11 mouse cellular contexts compared by ENCODE assay signal in the genomic region with DNA sequence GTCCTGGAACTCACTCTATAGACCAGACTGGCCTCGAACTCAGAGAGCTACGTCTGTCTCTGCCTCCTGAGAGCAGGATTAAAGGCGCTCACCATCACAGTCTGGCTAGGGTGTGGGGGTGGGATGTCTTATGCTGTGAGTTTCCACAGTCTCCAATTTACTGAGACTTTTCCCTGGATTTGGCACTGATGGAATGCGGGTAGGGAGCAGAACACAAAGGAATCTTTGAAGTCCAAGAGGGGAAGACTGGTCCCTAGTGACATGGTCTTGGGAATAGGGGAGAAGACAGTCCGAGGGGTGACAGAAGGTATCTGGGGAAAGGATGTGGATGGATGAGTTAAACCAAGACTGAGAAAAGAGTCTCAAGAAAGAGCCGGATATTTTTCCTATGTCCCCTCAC. TPM values are rescaled to one million over a fixed set of nuclear protein-coding genes. Genes with fewer than 3 reads are reported as not detected.
A peak's percentile ranks its signal among the peaks of the same experiment; 100 is the strongest.
DNase-seq lines count a peak whose midpoint lies in the region; ATAC-seq and TF ChIP-seq lines count a peak whose summit lies in the region.
"Had no signal": no experiment of that assay in that cellular context is flagged by ENCODE, and none has a peak within 500 bp of the region (broad histone marks: within the 10 kb centered on the region; RNA-seq: fewer than 3 reads in every experiment).

No protein-coding gene starts in this region.

- intact Hi-C loops in left cerebral cortex, adult 2 months (cut with DNase I), result no loop called here

- no peak for ATAC-seq in embryonic facial prominence, embryonic 14.5 days (ENCODE audit: low read depth)
- ATAC-seq in forebrain, postnatal 0 days, result no peak
- no peak for ATAC-seq in midbrain, embryonic 15.5 days (replicated peaks)
- no peak for ATAC-seq in megakaryocyte, adult 5-6 weeks (ENCODE audit: poor library complexity, severe bottlenecking)

- no peaks in the 10 kb centered on the region for H3K36me3 ChIP-seq in embryonic facial prominence, embryonic 14.5 days (ENCODE audit: control insufficient read depth, insufficient read depth, low read length)
- no peaks in the 10 kb centered on the region for H3K36me3 ChIP-seq in forebrain, postnatal 0 days (ENCODE audit: insufficient read depth)
- H3K36me3 ChIP-seq in midbrain, embryonic 15.5 days (replicated peaks), result no peaks in the 10 kb centered on the region
- H3K36me3 ChIP-seq: heart, embryonic 15.5 days had no signal

- WGBS in embryonic facial prominence, embryonic 14.5 days, result 33% methylated on average over 6 of the region's 6 CpGs
- WGBS in forebrain, postnatal 0 days, result 27% methylated on average over 6 of the region's 6 CpGs
- WGBS in midbrain, embryonic 15.5 days, result 40% methylated on average over 6 of the region's 6 CpGs

- H3K27ac ChIP-seq in left cerebral cortex, adult 2 months, result no peak overlapping the region; the same call in 1 of the 2 replicates
- no peak overlapping the region for H3K27ac ChIP-seq in embryonic facial prominence, embryonic 14.5 days (replicated peaks; ENCODE audit: low read depth, low read length)
- H3K27ac ChIP-seq in forebrain, postnatal 0 days (ENCODE audit: low read depth, low read length), result no peak overlapping the region
- H3K27ac ChIP-seq in midbrain, embryonic 15.5 days, result no peak overlapping the region
- H3K27ac ChIP-seq: heart, embryonic 15.5 days had no signal

- peaks cover 59% of the 10 kb centered on the region for H3K27me3 ChIP-seq in embryonic facial prominence, embryonic 14.5 days (replicated peaks; ENCODE audit: control insufficient read depth, insufficient read depth, low read length)
- H3K27me3 ChIP-seq in forebrain, postnatal 0 days (ENCODE audit: insufficient read depth, low read length), result peaks cover 11% of the 10 kb centered on the region
- peaks cover 13% of the 10 kb centered on the region; the same call in 1 of the 2 replicates for H3K27me3 ChIP-seq in midbrain, embryonic 15.5 days (replicated peaks)

- no peak overlapping the region for H3K9ac ChIP-seq in embryonic facial prominence, embryonic 14.5 days (ENCODE audit: low read depth, low read length)
- H3K9ac ChIP-seq in forebrain, postnatal 0 days, result peak overlapping the region; percentile 57; the same call in 1 of the 2 replicates
- peak overlapping the region; percentile 41 for H3K9ac ChIP-seq in midbrain, embryonic 15.5 days
- H3K9ac ChIP-seq: heart, embryonic 15.5 days had no signal

- H3K4me1 ChIP-seq in embryonic facial prominence, embryonic 14.5 days (ENCODE audit: control insufficient read depth, insufficient read depth, low read length), result peaks cover 16% of the 10 kb centered on the region
- peaks cover 18% of the 10 kb centered on the region; the same call in 1 of the 2 replicates for H3K4me1 ChIP-seq in forebrain, postnatal 0 days (ENCODE audit: insufficient read depth)
- H3K4me1 ChIP-seq in midbrain, embryonic 15.5 days, result peaks cover 52% of the 10 kb centered on the region

- H3K9me3 ChIP-seq in embryonic facial prominence, embryonic 14.5 days (ENCODE audit: control insufficient read depth, low read length), result no peaks in the 10 kb centered on the region
- H3K9me3 ChIP-seq in forebrain, postnatal 0 days (ENCODE audit: low read length), result no peaks in the 10 kb centered on the region
- H3K9me3 ChIP-seq in midbrain, embryonic 15.5 days, result no peaks in the 10 kb centered on the region
- H3K9me3 ChIP-seq: heart, embryonic 15.5 days had no signal

- no peak for DNase-seq in left cerebral cortex, adult 2 months (ENCODE audit: extremely low spot score in 1 of 2, low spot score in 2 of 2)
- no peak for DNase-seq in left cerebral cortex, adult 9 months (ENCODE audit: low spot score in 2 of 2)
- no peak for DNase-seq in embryonic facial prominence, embryonic 14.5 days (ENCODE audit: low spot score)
- DNase-seq in forebrain, postnatal 0 days, result peak; percentile 5
- DNase-seq in adipocyte (ENCODE audit: low spot score), result no peak
- DNase-seq in urinary bladder, postnatal 4 days (ENCODE audit: low spot score in 2 of 2), result no peak
- DNase-seq: kidney, adult 8-10 months had no signal

- H3K4me3 ChIP-seq in left cerebral cortex, adult 2 months, result peak overlapping the region; percentile 50
- H3K4me3 ChIP-seq in embryonic facial prominence, embryonic 14.5 days (ENCODE audit: low read depth, low read length), result no peak overlapping the region
- H3K4me3 ChIP-seq in forebrain, postnatal 0 days (ENCODE audit: low read depth, low read length), result peak overlapping the region; percentile 50
- H3K4me3 ChIP-seq in midbrain, embryonic 15.5 days, result peak overlapping the region; percentile 75

- no peak for TF ChIP-seq CTCF in left cerebral cortex, adult 2 months (IDR thresholded peaks at IDR 0.05)
- no peak for TF ChIP-seq CTCF in forebrain, postnatal 0 days (IDR thresholded peaks at IDR 0.05; ENCODE audit: low read depth)

- H3K4me2 ChIP-seq in embryonic facial prominence, embryonic 14.5 days (ENCODE audit: low read depth, low read length), result 0 out of 2 replicates have a peak overlapping the region, but pooled peaks have one; percentile 98
- H3K4me2 ChIP-seq in forebrain, postnatal 0 days (ENCODE audit: low read depth), result peak overlapping the region; percentile 97
- peak overlapping the region; percentile 97 for H3K4me2 ChIP-seq in midbrain, embryonic 15.5 days

RNA-seq across cellular contexts. Expression of a gene that starts 2.8 kb away (rescaled TPM):
- 100 to 1,000 TPM; 114 to 122 TPM for total RNA-seq in left cerebral cortex, adult 2 months (2021)
- 0.49 and 0.67 TPM in 2 replicates for polyA plus RNA-seq in embryonic facial prominence, embryonic 14.5 days (2014; fragmentation: Nextera tagmentation; extraction: Ambion mirVana)
- total RNA-seq in forebrain, postnatal 0 days (2014; rRNA removed), result 6.0 and 8.6 TPM in 2 replicates
- 4.2 and 5.2 TPM in 2 replicates for polyA plus RNA-seq in forebrain, postnatal 0 days (2015; fragmentation: Nextera tagmentation; extraction: Ambion mirVana)
- 5.8 and 8.0 TPM in 2 replicates for polyA plus RNA-seq in midbrain, embryonic 15.5 days (2015; fragmentation: Nextera tagmentation; extraction: Ambion mirVana)
- 0.41 and 0.67 TPM in 2 replicates for total RNA-seq in megakaryocyte, adult 5-6 weeks (2015)
- not detected in 2 replicates for total RNA-seq in megakaryocyte, adult 5-6 weeks (2017)

RNA-seq across cellular contexts. Expression of a gene that starts 15.5 kb away (rescaled TPM):
- under 1 TPM in 1 of 2 experiments, not detected in 1; 0.29 TPM for total RNA-seq in left cerebral cortex, adult 2 months (2021)
- polyA plus RNA-seq in embryonic facial prominence, embryonic 14.5 days (2014; fragmentation: Nextera tagmentation; extraction: Ambion mirVana), result 1.7 and 2.8 TPM in 2 replicates
- total RNA-seq in forebrain, postnatal 0 days (2014; rRNA removed), result 0.08 and 0.24 TPM in 2 replicates
- 0.35 and 0.71 TPM in 2 replicates for polyA plus RNA-seq in forebrain, postnatal 0 days (2015; fragmentation: Nextera tagmentation; extraction: Ambion mirVana)
- 1.1 and 1.4 TPM in 2 replicates for polyA plus RNA-seq in midbrain, embryonic 15.5 days (2015; fragmentation: Nextera tagmentation; extraction: Ambion mirVana)
- total RNA-seq in megakaryocyte, adult 5-6 weeks (2015), result 473 and 485 TPM in 2 replicates
- 207 and 235 TPM in 2 replicates for total RNA-seq in megakaryocyte, adult 5-6 weeks (2017)
- total RNA-seq: left cerebral cortex, adult 8-10 months had no signal

RNA-seq across cellular contexts. Expression of a gene that starts 33.9 kb away (rescaled TPM):
- total RNA-seq in left cerebral cortex, adult 2 months (2021), result 10 to 100 TPM; 78.4 to 82.5 TPM
- polyA plus RNA-seq in embryonic facial prominence, embryonic 14.5 days (2014; fragmentation: Nextera tagmentation; extraction: Ambion mirVana), result 60.8 and 64.5 TPM in 2 replicates
- 44.1 and 45.9 TPM in 2 replicates for total RNA-seq in forebrain, postnatal 0 days (2014; rRNA removed)
- 49.9 and 51.1 TPM in 2 replicates for polyA plus RNA-seq in forebrain, postnatal 0 days (2015; fragmentation: Nextera tagmentation; extraction: Ambion mirVana)
- 61.1 and 66.6 TPM in 2 replicates for polyA plus RNA-seq in midbrain, embryonic 15.5 days (2015; fragmentation: Nextera tagmentation; extraction: Ambion mirVana)
- 47.4 and 51.5 TPM in 2 replicates for total RNA-seq in megakaryocyte, adult 5-6 weeks (2015)
- 50.7 and 70.7 TPM in 2 replicates for total RNA-seq in megakaryocyte, adult 5-6 weeks (2017)

RNA-seq across cellular contexts. Expression of a gene that starts 39.0 kb away (rescaled TPM):
- total RNA-seq in left cerebral cortex, adult 2 months (2021), result 1 to 10 TPM; 8.8 to 9.4 TPM
- 57.9 and 64.1 TPM in 2 replicates for polyA plus RNA-seq in embryonic facial prominence, embryonic 14.5 days (2014; fragmentation: Nextera tagmentation; extraction: Ambion mirVana)
- 14.1 and 16.2 TPM in 2 replicates for total RNA-seq in forebrain, postnatal 0 days (2014; rRNA removed)
- 14.2 and 14.3 TPM in 2 replicates for polyA plus RNA-seq in forebrain, postnatal 0 days (2015; fragmentation: Nextera tagmentation; extraction: Ambion mirVana)
- polyA plus RNA-seq in midbrain, embryonic 15.5 days (2015; fragmentation: Nextera tagmentation; extraction: Ambion mirVana), result 23.8 and 25.3 TPM in 2 replicates
- total RNA-seq in megakaryocyte, adult 5-6 weeks (2015), result 36.1 and 44.3 TPM in 2 replicates
- 39.4 and 48.4 TPM in 2 replicates for total RNA-seq in megakaryocyte, adult 5-6 weeks (2017)

RNA-seq across cellular contexts. Expression of a gene that starts 55.8 kb away (rescaled TPM):
- under 1 TPM in 1 of 2 experiments, not detected in 1; 0.20 TPM for total RNA-seq in left cerebral cortex, adult 2 months (2021)
- polyA plus RNA-seq in embryonic facial prominence, embryonic 14.5 days (2014; fragmentation: Nextera tagmentation; extraction: Ambion mirVana), result 0.26 and 0.35 TPM in 2 replicates
- total RNA-seq in forebrain, postnatal 0 days (2014; rRNA removed), result 0.05 TPM in 1 of 2 replicates, not detected in the other
- polyA plus RNA-seq in forebrain, postnatal 0 days (2015; fragmentation: Nextera tagmentation; extraction: Ambion mirVana), result not detected in 2 replicates
- polyA plus RNA-seq in midbrain, embryonic 15.5 days (2015; fragmentation: Nextera tagmentation; extraction: Ambion mirVana), result 0.05 TPM in 1 of 2 replicates, not detected in the other
- total RNA-seq in megakaryocyte, adult 5-6 weeks (2015), result 3.2 and 3.8 TPM in 2 replicates
- 4.1 and 6.4 TPM in 2 replicates for total RNA-seq in megakaryocyte, adult 5-6 weeks (2017)

Comparison
In these comparisons a context has a peak if more than half of its experiments do, and no peak if none do; other contexts are left out.
1. RNA of a gene that starts 2.8 kb away (total RNA-seq): 114 to 122 TPM in left cerebral cortex, adult 2 months; 6.0 to 8.6 TPM in forebrain, postnatal 0 days and 0.41 to 0.67 TPM in megakaryocyte, adult 5-6 weeks; every median in the first group is over 10 times any median in the second.
2. RNA of a gene that starts 15.5 kb away (total RNA-seq): 207 to 485 TPM in megakaryocyte, adult 5-6 weeks; 0.29 TPM in left cerebral cortex, adult 2 months and 0.08 to 0.24 TPM in forebrain, postnatal 0 days; every median in the first group is over 100 times any median in the second.
3. Peak in every context shown above with its lines, with median percentiles within 50 percentile points of each other: H3K4me2 ChIP-seq.